ENCODE assay signal across 10 mouse cellular contexts in genomic region chr1:63995137-63995492, GRCm38 (mm10).
DNase-seq lines count a peak whose midpoint lies in the region; ATAC-seq and TF ChIP-seq lines count a peak whose summit lies in the region.
"Had no signal": no experiment of that assay in that cellular context is flagged by ENCODE, and none has a peak within 500 bp of the region (broad histone marks: within the 10 kb centered on the region; RNA-seq: fewer than 3 reads in every experiment).

No protein-coding gene starts in this region.

- ATAC-seq in hindbrain, embryonic 13.5 days (ENCODE audit: low FRiP score): no peak
- ATAC-seq in midbrain, postnatal 0 days (ENCODE audit: low FRiP score): no peak
- ATAC-seq: lung, postnatal 0 days had no signal

- H3K4me3 ChIP-seq in embryonic facial prominence, embryonic 10.5 days: peak overlapping the region; percentile 27
- H3K4me3 ChIP-seq in hindbrain, embryonic 13.5 days: no peak overlapping the region
- no peak overlapping the region for H3K4me3 ChIP-seq in midbrain, postnatal 0 days (ENCODE audit: low read depth, low read length)

- H3K9ac ChIP-seq in hindbrain, embryonic 13.5 days: no peak overlapping the region
- H3K9ac ChIP-seq in midbrain, postnatal 0 days (replicated peaks; ENCODE audit: low read length, poor library complexity, severe bottlenecking): no peak overlapping the region

- H3K9me3 ChIP-seq in embryonic facial prominence, embryonic 10.5 days: no peaks in the 10 kb centered on the region
- no peaks in the 10 kb centered on the region for H3K9me3 ChIP-seq in hindbrain, embryonic 13.5 days
- H3K9me3 ChIP-seq in midbrain, postnatal 0 days (ENCODE audit: low read length): no peaks in the 10 kb centered on the region

- H3K27ac ChIP-seq in embryonic facial prominence, embryonic 10.5 days (replicated peaks): peak overlapping the region; percentile 83
- H3K27ac ChIP-seq in hindbrain, embryonic 13.5 days: peak overlapping the region; percentile 77
- H3K27ac ChIP-seq in midbrain, postnatal 0 days (ENCODE audit: low read depth, low read length): 0 out of 2 replicates have a peak overlapping the region, but pooled peaks have one; percentile 19

- 66% methylated on average over 5 of the region's 5 CpGs for WGBS in embryonic facial prominence, embryonic 10.5 days
- WGBS in hindbrain, embryonic 13.5 days: 40% methylated on average over 5 of the region's 5 CpGs
- WGBS in midbrain, postnatal 0 days: 65% methylated on average over 5 of the region's 5 CpGs

- H3K4me1 ChIP-seq in embryonic facial prominence, embryonic 10.5 days: peaks cover 36% of the 10 kb centered on the region
- peaks cover 28% of the 10 kb centered on the region for H3K4me1 ChIP-seq in hindbrain, embryonic 13.5 days (replicated peaks)
- 0 out of 2 replicates have a peak, but pooled peaks cover 8% of the 10 kb centered on the region for H3K4me1 ChIP-seq in midbrain, postnatal 0 days (ENCODE audit: insufficient read depth, low read length)

- H3K36me3 ChIP-seq in embryonic facial prominence, embryonic 10.5 days (replicated peaks): no peaks in the 10 kb centered on the region
- H3K36me3 ChIP-seq in hindbrain, embryonic 13.5 days: no peaks in the 10 kb centered on the region
- no peaks in the 10 kb centered on the region for H3K36me3 ChIP-seq in midbrain, postnatal 0 days (ENCODE audit: insufficient read depth, low read length)

- H3K27me3 ChIP-seq in embryonic facial prominence, embryonic 10.5 days (replicated peaks; ENCODE audit: low read depth, poor library complexity, severe bottlenecking): no peaks in the 10 kb centered on the region
- H3K27me3 ChIP-seq in hindbrain, embryonic 13.5 days: no peaks in the 10 kb centered on the region
- H3K27me3 ChIP-seq in midbrain, postnatal 0 days (ENCODE audit: insufficient read depth, low read length): no peaks in the 10 kb centered on the region

- peak overlapping the region; percentile 31; the same call in 1 of the 2 replicates for H3K4me2 ChIP-seq in hindbrain, embryonic 13.5 days
- no peak overlapping the region for H3K4me2 ChIP-seq in midbrain, postnatal 0 days (ENCODE audit: low read depth, low read length, poor library complexity, severe bottlenecking)

- DNase-seq in layer of hippocampus, adult 9-11 months: peak; percentile 38
- no peak for DNase-seq in layer of hippocampus, postnatal 25 days (ENCODE audit: extremely low spot score in 1 of 2, low spot score in 1 of 2)
- no peak for DNase-seq in embryonic facial prominence, embryonic 10.5 days (ENCODE audit: low spot score)
- DNase-seq in midbrain, postnatal 0 days (ENCODE audit: low spot score): peak; percentile 37
- DNase-seq in adrenal gland, postnatal 14 days: no peak
- no peak for DNase-seq in urinary bladder, postnatal 25 days (ENCODE audit: low spot score)
- DNase-seq in urinary bladder, postnatal 10 days (ENCODE audit: low spot score): no peak
- DNase-seq: gastrocnemius, postnatal 10 days had no signal

- no peak for TF ChIP-seq CTCF in midbrain, postnatal 0 days (IDR thresholded peaks at IDR 0.05)

Comparison
In these comparisons a context has a peak if more than half of its experiments do, and no peak if none do; other contexts are left out.
1. DNase-seq: peak in layer of hippocampus, adult 9-11 months (single experiment) and midbrain, postnatal 0 days (single experiment); none in layer of hippocampus, postnatal 25 days (0 of 2), embryonic facial prominence, embryonic 10.5 days (single experiment), adrenal gland, postnatal 14 days (single experiment), urinary bladder, postnatal 25 days (single experiment) and urinary bladder, postnatal 10 days (single experiment).
2. H3K27ac ChIP-seq: peak in every context shown above with its lines; median percentile 83 in embryonic facial prominence, embryonic 10.5 days; 77 in hindbrain, embryonic 13.5 days; 19 in midbrain, postnatal 0 days.